Mouse (Mus musculus) forebrain, embryonic 13.5 days (tissue): ENCODE measurements around the gene Alkal2. TPM values are rescaled to one million over a fixed set of nuclear protein-coding genes. Genes with fewer than 3 reads are reported as not detected.
A peak's percentile ranks its signal among the peaks of the same experiment; 100 is the strongest.

Experiments used
- ATAC-seq: fragments of 200-750 bp; cut with Nextera tagmentation; 2 replicates; pipeline ENCODE4 v1.8.0; 2017
- H3K27ac ChIP-seq: fragments of 300-500 bp; sonication (generic); 2 replicates; pipeline ENCODE4 v1.5.1; 2015; ENCODE audit warnings: inconsistent platforms, mild to moderate bottlenecking, moderate library complexity
- H3K27me3 ChIP-seq: fragments of 300-500 bp; sonication (generic); 2 replicates; pipeline ENCODE4 v1.6.1; 2015; ENCODE audit warnings: mild to moderate bottlenecking, inconsistent platforms
- H3K36me3 ChIP-seq: fragments of 300-500 bp; sonication (generic); 2 replicates; pipeline ENCODE4 v1.6.1; 2015; ENCODE audit warnings: mild to moderate bottlenecking, inconsistent platforms; ENCODE audit not compliant: poor library complexity, severe bottlenecking
- H3K4me1 ChIP-seq: fragments of 300-500 bp; sonication (generic); 2 replicates; pipeline ENCODE4 v1.6.1; 2015; ENCODE audit warnings: inconsistent platforms
- H3K4me2 ChIP-seq: fragments of 300-500 bp; sonication (generic); 2 replicates; pipeline ENCODE4 v1.6.1; 2015; ENCODE audit warnings: inconsistent platforms, mild to moderate bottlenecking, moderate library complexity
- H3K4me3 ChIP-seq: fragments of 300-500 bp; sonication (generic); 2 replicates; pipeline ENCODE4 v1.5.1; 2015; ENCODE audit warnings: mild to moderate bottlenecking, inconsistent platforms
- H3K9ac ChIP-seq: fragments of 300-500 bp; sonication (generic); 2 replicates; pipeline ENCODE4 v1.6.1; 2015; ENCODE audit warnings: mild to moderate bottlenecking, inconsistent platforms
- H3K9me3 ChIP-seq: fragments of 300-500 bp; sonication (generic); replicated peaks from 2 replicates; pipeline ENCODE4 v1.6.1; 2016; ENCODE audit warnings: inconsistent platforms
- WGBS: fragments of 180-500 bp; shearing (Covaris S2); methylation state at CpG from one replicate; pipeline ENCODE4 v1.1.7; 2015; 5-methylcytosine and 5-hydroxymethylcytosine counted together
- polyA plus RNA-seq: library from polyadenylated mRNA; unstranded; fragments of >200 nt; fragmentation: Nextera tagmentation; extraction: Ambion mirVana; gene quantifications from 2 replicates; pipeline ENCODE4 v1.2.1, GENCODE M21; 2015

Alkal2 gene
- polyA plus RNA-seq = 0.13 TPM in 1 of 2 replicates, not detected in the other

DNA sequence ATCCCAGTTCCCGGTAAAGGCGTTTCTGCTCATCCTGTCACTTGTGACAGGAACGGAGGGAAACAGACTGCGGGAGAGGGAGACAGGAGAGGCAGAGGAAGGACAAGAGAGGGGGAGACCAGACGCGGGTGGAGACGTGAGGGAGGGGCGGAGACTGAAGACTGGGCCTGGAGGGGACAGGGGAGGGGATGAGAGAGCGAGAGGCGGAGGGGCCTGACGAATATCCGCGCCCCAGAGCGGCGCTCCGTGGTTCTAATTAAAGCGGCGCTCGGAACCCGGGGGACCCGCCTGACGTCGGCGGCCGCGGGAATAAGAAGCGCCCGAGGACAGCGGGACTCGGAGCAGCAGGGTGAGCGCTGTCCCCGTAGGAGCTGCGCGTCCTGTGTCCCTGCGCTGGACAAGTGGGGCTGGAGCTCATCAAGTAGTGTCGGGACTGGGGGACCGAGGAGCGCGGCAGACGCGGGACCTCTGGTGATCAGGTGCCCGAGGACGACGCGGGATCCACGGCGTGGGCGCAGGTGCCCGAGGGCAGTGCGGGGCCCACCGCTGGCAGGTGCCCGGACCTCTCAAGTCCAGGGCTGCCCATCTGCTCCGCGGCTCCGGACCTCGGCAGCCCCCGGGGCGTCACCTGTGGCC, at the start of gene Alkal2:
TSS of gene Alkal2 (plus strand) at position 337 of the 636 bp plus-strand sequence.
- under 1% methylated on average over 52 of the region's 58 CpGs for WGBS
- Histone ChIP-seq H3K9me3 (no peaks in the 10 kb centered on the region), H3K9ac (peak within 1 kb of the TSS; percentile 56), H3K27ac (no peak within 1 kb of the TSS), H3K27me3 (peaks cover 54% of the 10 kb centered on the region), H3K4me2 (peak within 1 kb of the TSS; percentile 100), H3K4me3 (peak within 1 kb of the TSS; percentile 47), H3K36me3 (no peaks in the 10 kb centered on the region), H3K4me1 (peaks cover 11% of the 10 kb centered on the region)
- ATAC-seq = peak; percentile 81

DNA sequence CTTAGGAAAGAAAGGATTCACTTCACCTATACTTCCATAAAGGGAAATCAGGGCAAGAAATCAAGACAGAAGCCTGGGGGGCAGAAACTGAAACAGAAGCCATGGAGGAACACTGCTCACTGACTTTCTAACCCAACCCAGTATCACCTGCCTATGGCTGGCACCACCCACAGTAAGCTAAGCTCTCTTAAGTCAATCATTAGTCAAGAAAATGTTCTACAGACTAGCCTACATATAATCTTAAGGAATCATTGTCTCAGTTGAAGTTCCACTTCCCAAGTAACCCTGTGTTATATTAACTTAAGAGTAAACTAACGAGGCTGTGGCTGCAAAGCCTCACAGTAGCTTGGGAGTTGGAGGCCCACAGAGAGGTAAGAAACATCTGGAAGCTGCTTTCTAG, 35.6 kb upstream of the Alkal2 start:
- no peaks in the 10 kb centered on the region for H3K36me3 ChIP-seq
- 69% methylated on average over 1 of the region's 1 CpGs for WGBS
- ATAC-seq = no peak

GRCm38 (mm10) chr12:30850902-30851301, 33.2 kb upstream of the Alkal2 start:
- ATAC-seq = peak; percentile 50; the same call in 1 of the 2 replicates
- 36% methylated on average over 2 of the region's 2 CpGs for WGBS
- no peaks in the 10 kb centered on the region for H3K36me3 ChIP-seq
- no peak overlapping the region for H3K9ac ChIP-seq
- H3K9me3 ChIP-seq = no peaks in the 10 kb centered on the region
- peaks cover 4% of the 10 kb centered on the region; the same call in 1 of the 2 replicates for H3K27me3 ChIP-seq
- H3K4me3 ChIP-seq = no peak overlapping the region
- no peak overlapping the region for H3K27ac ChIP-seq
- H3K4me2 ChIP-seq = no peak overlapping the region
- no peaks in the 10 kb centered on the region for H3K4me1 ChIP-seq

More for the DNA sequence above, 35.6 kb upstream of the Alkal2 start:
- Histone ChIP-seq H3K4me3 (no peak overlapping the region), H3K4me1 (no peaks in the 10 kb centered on the region), H3K9me3 (no peaks in the 10 kb centered on the region), H3K27me3 (peaks cover 4% of the 10 kb centered on the region; the same call in 1 of the 2 replicates), H3K4me2 (no peak overlapping the region), H3K9ac (no peak overlapping the region), H3K27ac (no peak overlapping the region)

- Histone ChIP-seq H3K27me3 (peaks cover 4% of the 10 kb centered on the region; the same call in 1 of the 2 replicates), H3K27ac (no peak overlapping the region), H3K36me3 (no peaks in the 10 kb centered on the region), H3K4me1 (no peaks in the 10 kb centered on the region), H3K4me3 (no peak overlapping the region), H3K9ac (no peak overlapping the region), H3K4me2 (no peak overlapping the region), H3K9me3 (no peaks in the 10 kb centered on the region)
- 87% methylated on average over 6 of the region's 6 CpGs for WGBS
- no peak for ATAC-seq
Measured at GRCm38 (mm10) chr12:30851871-30852270, 32.3 kb upstream of the Alkal2 start.

DNA sequence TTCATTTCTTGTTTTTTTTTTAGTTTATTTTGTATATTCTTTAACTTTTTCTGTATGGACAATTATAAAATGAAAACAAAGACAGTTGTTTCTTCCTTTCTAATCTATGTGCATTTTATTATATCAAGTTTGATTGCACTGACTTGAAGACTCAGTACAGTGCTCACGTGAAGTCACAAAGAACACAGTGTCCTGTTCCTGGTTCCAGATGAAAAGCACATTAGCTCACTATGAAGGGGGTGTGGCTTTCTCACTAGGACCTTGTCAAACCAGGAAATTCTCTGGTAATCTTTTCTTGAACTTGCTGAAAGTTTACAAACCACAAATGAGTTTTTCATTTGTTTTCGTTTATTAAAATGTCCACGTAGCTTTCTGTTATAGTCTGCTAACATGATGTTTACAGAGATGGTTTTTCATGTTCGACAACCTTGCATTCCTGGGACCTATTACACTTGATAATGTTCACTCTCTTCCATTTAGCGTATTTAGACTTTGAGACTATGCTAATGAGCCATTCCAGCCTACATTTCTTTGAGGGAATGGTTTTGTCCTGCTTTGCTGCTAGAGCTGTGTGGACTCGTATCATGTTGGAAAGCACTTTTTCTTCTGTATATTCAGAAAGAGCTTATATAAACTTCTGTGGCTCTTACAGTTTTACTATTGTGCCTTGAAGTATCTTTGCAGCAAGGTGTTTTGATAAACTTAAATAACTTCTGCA, 28.5 kb upstream of the Alkal2 start:
- Histone ChIP-seq H3K4me3 (no peak overlapping the region), H3K27ac (no peak overlapping the region), H3K27me3 (no peaks in the 10 kb centered on the region), H3K36me3 (no peaks in the 10 kb centered on the region), H3K4me2 (no peak overlapping the region), H3K9me3 (no peaks in the 10 kb centered on the region), H3K9ac (no peak overlapping the region), H3K4me1 (no peaks in the 10 kb centered on the region)
- no peak for ATAC-seq
- 71% methylated on average over 6 of the region's 6 CpGs for WGBS

- Histone ChIP-seq H3K4me1 (no peaks in the 10 kb centered on the region), H3K27ac (no peak overlapping the region), H3K9me3 (no peaks in the 10 kb centered on the region), H3K4me3 (no peak overlapping the region), H3K4me2 (no peak overlapping the region), H3K27me3 (no peaks in the 10 kb centered on the region), H3K9ac (no peak overlapping the region), H3K36me3 (no peaks in the 10 kb centered on the region)
- 92% methylated on average over 5 of the region's 5 CpGs for WGBS
- no peak for ATAC-seq
Measured at GRCm38 (mm10) chr12:30856172-30856571, 27.9 kb upstream of the Alkal2 start.

DNA sequence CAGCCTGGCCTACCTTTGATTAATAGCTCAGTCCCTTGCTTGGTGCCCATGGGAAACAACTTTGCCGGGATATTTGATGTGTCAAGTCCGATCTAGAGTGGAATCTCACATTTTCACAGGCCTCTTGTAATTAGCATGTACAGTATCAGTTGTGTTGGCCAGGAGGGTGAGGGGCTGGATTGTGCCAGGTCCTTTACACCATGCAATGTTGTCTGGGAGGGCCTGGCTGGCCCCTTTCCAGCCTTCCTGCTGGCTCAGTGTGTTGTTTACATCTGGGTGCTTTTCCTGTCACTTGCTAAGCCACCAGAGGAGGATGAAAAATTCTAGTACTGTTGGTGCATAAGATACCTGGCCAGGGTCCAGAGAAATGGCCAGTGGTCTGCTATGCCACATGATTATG, 19.8 kb upstream of the Alkal2 start:
- H3K4me2 ChIP-seq = no peak overlapping the region
- WGBS = 83% methylated on average over 2 of the region's 2 CpGs
- no peaks in the 10 kb centered on the region for H3K4me1 ChIP-seq
- H3K27ac ChIP-seq = no peak overlapping the region
- H3K27me3 ChIP-seq = no peaks in the 10 kb centered on the region
- H3K9ac ChIP-seq = no peak overlapping the region
- peak; percentile 43; the same call in 1 of the 2 replicates for ATAC-seq
- no peaks in the 10 kb centered on the region for H3K9me3 ChIP-seq
- no peak overlapping the region for H3K4me3 ChIP-seq
- H3K36me3 ChIP-seq = no peaks in the 10 kb centered on the region

- Histone ChIP-seq H3K27me3 (no peaks in the 10 kb centered on the region), H3K9me3 (no peaks in the 10 kb centered on the region), H3K4me2 (no peak overlapping the region), H3K36me3 (no peaks in the 10 kb centered on the region), H3K9ac (no peak overlapping the region), H3K4me1 (no peaks in the 10 kb centered on the region), H3K27ac (no peak overlapping the region), H3K4me3 (no peak overlapping the region)
- no peak for ATAC-seq
- WGBS = 85% methylated on average over 4 of the region's 4 CpGs
Measured at GRCm38 (mm10) chr12:30865781-30866180, 18.3 kb upstream of the Alkal2 start.

GRCm38 (mm10) chr12:30879447-30879846, 4.7 kb upstream of the Alkal2 start:
- no peak overlapping the region for H3K27ac ChIP-seq
- H3K4me3 ChIP-seq = no peak overlapping the region
- WGBS = 75% methylated on average over 6 of the region's 6 CpGs
- H3K9me3 ChIP-seq = no peaks in the 10 kb centered on the region
- ATAC-seq = no peak
- H3K9ac ChIP-seq = no peak overlapping the region
- H3K4me1 ChIP-seq = peaks cover 6% of the 10 kb centered on the region
- H3K27me3 ChIP-seq = peaks cover 28% of the 10 kb centered on the region
- H3K36me3 ChIP-seq = no peaks in the 10 kb centered on the region
- no peak overlapping the region for H3K4me2 ChIP-seq

DNA sequence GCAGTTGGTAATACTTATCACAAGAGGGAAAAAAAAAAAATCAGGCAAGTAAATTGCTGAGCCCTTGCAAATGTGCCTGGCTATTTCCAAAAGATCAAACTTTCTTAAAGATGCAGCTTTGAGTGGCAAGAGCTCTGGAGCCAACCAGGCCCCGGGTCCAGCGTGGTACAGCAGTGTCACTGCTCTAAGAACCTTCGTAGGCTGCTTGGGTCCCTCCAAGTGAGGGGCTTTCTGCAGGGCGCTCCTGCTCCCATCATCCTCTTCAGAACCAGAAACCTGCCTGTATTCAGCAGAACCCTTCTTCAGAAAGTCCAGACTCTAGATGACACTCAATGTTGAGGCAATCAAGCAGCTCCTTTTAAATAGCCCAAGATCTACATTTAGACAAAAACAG, 533 bp upstream of the Alkal2 start:
- H3K9ac ChIP-seq = peak overlapping the region; percentile 56
- 14% methylated on average over 4 of the region's 4 CpGs for WGBS
- peak overlapping the region; percentile 100 for H3K4me2 ChIP-seq
- H3K9me3 ChIP-seq = no peaks in the 10 kb centered on the region
- peak overlapping the region; percentile 47 for H3K4me3 ChIP-seq
- H3K36me3 ChIP-seq = no peaks in the 10 kb centered on the region
- H3K27ac ChIP-seq = no peak overlapping the region
- H3K27me3 ChIP-seq = peaks cover 54% of the 10 kb centered on the region
- no peak for ATAC-seq
- H3K4me1 ChIP-seq = peaks cover 11% of the 10 kb centered on the region

DNA sequence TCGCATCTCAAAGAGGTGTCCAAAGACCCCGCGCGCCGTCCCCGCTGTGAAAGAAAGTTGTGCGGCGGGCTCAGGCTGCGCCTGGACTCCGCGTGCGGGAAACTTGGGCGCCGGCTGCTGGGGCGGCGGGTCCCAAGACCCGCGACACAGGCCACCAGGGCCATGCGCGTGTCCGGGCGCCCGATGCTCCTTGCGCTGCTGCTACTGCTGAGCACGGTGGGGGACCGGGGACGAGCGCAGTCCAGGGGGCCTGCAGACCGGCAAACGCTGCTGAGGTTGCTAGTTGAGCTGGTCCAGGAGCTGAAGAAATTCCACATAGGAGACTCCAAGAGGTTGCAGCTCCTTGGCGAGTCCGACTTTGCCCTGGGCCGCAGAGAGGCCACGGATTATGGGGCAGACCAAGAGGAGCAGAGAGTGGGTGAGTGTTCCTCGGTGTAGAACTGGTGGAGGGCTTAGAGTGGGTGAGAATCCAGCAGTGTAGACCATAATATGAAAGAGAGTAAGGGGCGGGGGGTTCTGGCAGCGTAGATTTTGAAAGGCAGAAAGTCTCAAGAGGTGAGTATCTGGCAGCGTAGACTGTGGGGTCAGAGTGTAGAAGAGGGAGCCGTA, 604 bp downstream of the Alkal2 start:
- H3K36me3 ChIP-seq = no peaks in the 10 kb centered on the region
- H3K9ac ChIP-seq = peak overlapping the region; percentile 56
- peak; percentile 50 for ATAC-seq
- H3K4me3 ChIP-seq = peak overlapping the region; percentile 47
- no peaks in the 10 kb centered on the region for H3K9me3 ChIP-seq
- H3K27ac ChIP-seq = no peak overlapping the region
- 8% methylated on average over 39 of the region's 39 CpGs for WGBS
- H3K27me3 ChIP-seq = peaks cover 54% of the 10 kb centered on the region
- H3K4me1 ChIP-seq = peaks cover 11% of the 10 kb centered on the region
- H3K4me2 ChIP-seq = peak overlapping the region; percentile 100

DNA sequence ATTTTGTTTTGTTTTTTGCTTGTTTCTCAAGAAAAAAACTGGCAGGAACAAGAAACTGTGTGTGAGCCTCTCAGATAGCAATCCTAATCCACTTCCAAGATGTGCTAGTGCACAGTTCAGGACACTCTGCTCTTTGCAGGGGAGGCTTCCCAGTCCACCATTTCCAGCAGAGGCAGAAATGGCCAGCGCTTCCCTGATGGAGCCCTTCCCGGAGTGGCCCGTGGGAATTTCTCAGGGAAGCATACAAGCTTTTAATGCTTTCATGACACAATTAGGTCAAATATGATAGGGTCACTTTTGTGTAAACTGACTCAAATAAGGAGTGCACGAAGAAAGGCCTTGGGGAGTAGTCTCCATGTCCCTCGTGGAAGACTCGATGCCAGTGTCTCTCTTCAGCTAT, 1.8 kb downstream of the Alkal2 start:
- 74% methylated on average over 6 of the region's 6 CpGs for WGBS
- no peak overlapping the region for H3K4me2 ChIP-seq
- ATAC-seq = no peak

More for the DNA sequence above, 1.8 kb downstream of the Alkal2 start:
- Histone ChIP-seq H3K27ac (no peak overlapping the region), H3K4me3 (no peak overlapping the region), H3K27me3 (peaks cover 54% of the 10 kb centered on the region), H3K4me1 (peaks cover 11% of the 10 kb centered on the region), H3K36me3 (no peaks in the 10 kb centered on the region), H3K9me3 (no peaks in the 10 kb centered on the region), H3K9ac (no peak overlapping the region)
